Mouse (Mus musculus) liver, embryonic 14.5 days (tissue): ENCODE measurements around the gene Gm49366. TPM values are rescaled to one million over a fixed set of nuclear protein-coding genes. Genes with fewer than 3 reads are reported as not detected.

Experiments used
- ATAC-seq: fragments of 200-750 bp; cut with Nextera tagmentation; 2 replicates; pipeline ENCODE4 v1.8.0; 2017; ENCODE audit warnings: moderate number of reproducible peaks, mild to moderate bottlenecking, moderate library complexity; ENCODE audit not compliant: insufficient read depth
- DNase-seq, 3 experiments: peaks; one replicate each; pipeline ENCODE4 v3.0.0-alpha.2; 2012 to 2013; ENCODE audit warnings: low read depth in 3 of 3, low spot score in 3 of 3
- H3K27ac ChIP-seq: fragments of 300-500 bp; sonication (generic); 2 replicates; pipeline ENCODE4 v1.5.1; 2014; ENCODE audit warnings: moderate library complexity, mild to moderate bottlenecking, control low read depth, inconsistent platforms
- H3K27me3 ChIP-seq: fragments of 300-500 bp; sonication (generic); 2 replicates; pipeline ENCODE4 v1.6.1; 2014; ENCODE audit warnings: mild to moderate bottlenecking, low read length, moderate library complexity; ENCODE audit not compliant: control insufficient read depth, insufficient read depth
- H3K36me3 ChIP-seq: fragments of 300-500 bp; sonication (generic); replicated peaks from 2 replicates; pipeline ENCODE4 v1.6.1; 2014; ENCODE audit warnings: low read depth; ENCODE audit not compliant: control insufficient read depth, insufficient read depth
- H3K4me1 ChIP-seq, 2 experiments: fragments of 200-500 bp in 1 of 2; fragments of 300-500 bp in 1 of 2; sonication (generic) in 1 of 2; replicated peaks; 2 replicates each; pipeline ENCODE4 v1.6.1; 2012 to 2014; ENCODE audit warnings: antibody characterized with exemption in 1 of 2, inconsistent platforms in 1 of 2, low read length in 1 of 2; ENCODE audit not compliant: control insufficient read depth in 2 of 2, insufficient read depth in 2 of 2
- H3K4me2 ChIP-seq: fragments of 300-500 bp; sonication (generic); 2 replicates; pipeline ENCODE4 v1.6.1; 2014; ENCODE audit warnings: low read depth, mild to moderate bottlenecking, control low read depth, moderate library complexity
- H3K4me3 ChIP-seq, 2 experiments: fragments of 200-500 bp in 1 of 2; fragments of 300-500 bp in 1 of 2; sonication (generic) in 1 of 2; 2 replicates each; pipeline ENCODE4 v1.5.1; 2012 to 2014; ENCODE audit warnings: low read depth in 2 of 2, low read length in 2 of 2, mild to moderate bottlenecking in 2 of 2, control low read depth in 1 of 2, inconsistent platforms in 1 of 2, moderate library complexity in 1 of 2; ENCODE audit not compliant: insufficient read depth in 1 of 2
- H3K9ac ChIP-seq: fragments of 300-500 bp; sonication (generic); replicated peaks from 2 replicates; pipeline ENCODE4 v1.6.1; 2014; ENCODE audit warnings: mild to moderate bottlenecking, control low read depth, moderate library complexity
- H3K9me3 ChIP-seq: fragments of 300-500 bp; sonication (generic); 2 replicates; pipeline ENCODE4 v1.6.1; 2016; ENCODE audit warnings: low read length, mixed read lengths; ENCODE audit not compliant: control insufficient read depth
- CTCF ChIP-seq: IDR thresholded peaks from 2 replicates; pipeline ENCODE4 v1.5.1; 2016; ENCODE audit warnings: antibody characterized with exemption, low read depth, control low read depth
- EP300 ChIP-seq: IDR thresholded peaks from 2 replicates; pipeline ENCODE4 v1.6.1; 2016; ENCODE audit warnings: antibody characterized with exemption, low read depth
- WGBS: fragments of 180-500 bp; shearing (Covaris S2); extraction: QIAGEN DNeasy Blood & Tissue Kit; methylation state at CpG from one replicate; pipeline ENCODE4 v1.1.7; 2014; ENCODE audit not compliant: insufficient replicate concordance; 5-methylcytosine and 5-hydroxymethylcytosine counted together
- polyA plus RNA-seq, 2 experiments: library from polyadenylated mRNA; depleted of rRNA in 1 of 2; stranded (reverse) in 1 of 2; unstranded in 1 of 2; fragments of >200 nt; fragmentation: Nextera tagmentation in 1 of 2; extraction: Ambion mirVana in 1 of 2; gene quantifications; 2 replicates each; pipeline versions ENCODE4 v1.2.1 to v1.2.3; 2012 to 2014

Gm49366 gene
- polyA plus RNA-seq, 2 experiments, result not detected

DNA sequence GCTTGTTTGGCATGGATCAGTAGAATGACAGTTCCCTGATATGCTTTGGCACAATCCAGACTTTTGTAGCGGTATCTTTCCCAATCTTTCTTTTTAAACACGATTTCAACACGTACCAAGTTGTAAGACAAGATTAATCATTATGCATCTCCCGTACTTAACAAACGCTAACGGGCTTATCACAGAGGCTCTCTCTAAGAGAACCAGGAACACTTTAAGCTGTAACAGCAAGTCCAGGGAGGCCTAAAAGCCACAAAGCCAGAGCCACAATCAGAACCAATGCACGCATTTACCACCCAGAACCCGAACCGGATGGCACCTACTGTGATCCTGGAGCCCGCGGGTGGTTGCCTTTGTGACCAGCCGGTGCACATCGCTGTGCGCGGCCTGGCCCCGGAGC lies 14.4 kb downstream of the Gm49366 start:
- TF ChIP-seq CTCF, result no peak
- H3K4me3 ChIP-seq, result peak overlapping the region; percentile 37 to 45; a peak in 3 of 4 replicates
- DNase-seq (no peak), ATAC-seq (no peak)
- no peaks in the 10 kb centered on the region for H3K36me3 ChIP-seq
- no peaks in the 10 kb centered on the region for H3K9me3 ChIP-seq
- no peaks in the 10 kb centered on the region; a peak in 1 of 4 replicates for H3K4me1 ChIP-seq
- peak overlapping the region; percentile 28 for H3K4me2 ChIP-seq
- H3K27ac ChIP-seq, result no peak overlapping the region
- H3K9ac ChIP-seq, result no peak overlapping the region
- peaks cover 21% of the 10 kb centered on the region for H3K27me3 ChIP-seq
- WGBS, result 15% methylated on average over 16 of the region's 16 CpGs

DNA sequence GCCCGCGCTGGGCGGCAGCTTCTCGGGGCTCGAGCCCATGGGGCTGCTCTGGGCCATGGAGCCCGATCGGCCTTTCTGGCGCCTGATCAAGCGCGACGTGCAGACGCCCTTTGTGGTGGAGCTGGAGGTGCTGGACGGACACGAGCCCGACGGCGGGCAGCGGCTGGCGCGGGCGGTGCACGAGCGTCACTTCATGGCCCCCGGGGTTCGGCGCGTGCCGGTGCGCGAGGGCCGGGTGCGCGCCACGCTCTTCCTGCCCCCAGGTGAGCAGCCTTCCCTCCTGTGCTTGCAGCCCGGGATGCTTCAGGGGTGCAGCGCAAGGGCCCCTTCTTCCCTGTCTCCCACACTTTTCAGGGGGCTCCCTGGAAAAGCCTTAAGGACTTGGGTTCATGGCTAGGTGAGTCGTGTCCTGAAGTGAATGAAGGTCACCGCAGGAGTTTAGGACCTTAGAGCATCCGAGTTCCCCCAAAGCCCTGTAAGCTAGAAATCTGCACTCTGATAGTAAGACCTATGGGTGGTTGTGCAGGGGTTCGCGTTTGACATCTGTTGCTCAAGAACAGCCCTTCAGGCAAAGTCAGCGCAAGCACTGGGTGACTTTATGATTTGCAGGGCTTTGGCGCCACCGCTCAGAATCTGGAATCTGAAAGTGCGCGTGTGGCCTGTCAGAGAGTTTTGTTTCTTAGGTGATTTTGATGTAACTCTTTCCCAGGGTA lies 15.1 kb downstream of the Gm49366 start:
- H3K27ac ChIP-seq, result no peak overlapping the region
- ATAC-seq, result no peak

DNA sequence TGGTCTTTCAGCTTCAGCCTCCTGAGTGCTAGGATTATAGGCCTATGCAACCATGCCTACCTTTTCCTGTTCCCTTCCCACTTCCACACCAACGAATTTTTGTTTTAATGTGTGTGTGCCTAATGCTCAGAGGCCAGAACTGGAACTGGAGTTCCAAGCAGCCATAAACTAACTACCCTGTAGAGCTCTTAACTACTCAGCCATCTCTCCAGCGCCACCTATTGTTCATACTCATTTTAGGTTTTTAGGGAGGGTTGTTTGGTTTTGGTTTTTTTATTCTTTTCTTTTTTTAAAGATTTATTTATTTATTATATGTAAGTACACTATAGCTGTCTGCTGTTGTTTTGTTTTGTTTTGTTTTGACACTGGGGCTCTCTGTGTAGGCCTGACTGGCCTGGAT lies 22.2 kb downstream of the Gm49366 start:
- no peak overlapping the region for H3K27ac ChIP-seq
- no peak overlapping the region for H3K9ac ChIP-seq
- no peak overlapping the region for H3K4me3 ChIP-seq
- ATAC-seq (no peak), DNase-seq (no peak)
- no peaks in the 10 kb centered on the region for H3K36me3 ChIP-seq
- no peak for TF ChIP-seq EP300
- TF ChIP-seq CTCF, result peak; percentile 55; the same call in 1 of the 2 replicates
- H3K4me1 ChIP-seq, result no peaks in the 10 kb centered on the region
- 8% methylated on average over 2 of the region's 2 CpGs for WGBS
- no peak overlapping the region for H3K4me2 ChIP-seq
- H3K27me3 ChIP-seq, result no peaks in the 10 kb centered on the region
- no peaks in the 10 kb centered on the region for H3K9me3 ChIP-seq

More for the DNA sequence above, 15.1 kb downstream of the Gm49366 start:
- H3K9ac ChIP-seq, result peak overlapping the region; percentile 23; the same call in 1 of the 2 replicates
- peak overlapping the region; percentile 49 for H3K4me2 ChIP-seq
- no peak for DNase-seq
- peak overlapping the region; percentile 39 to 45 for H3K4me3 ChIP-seq
- TF ChIP-seq CTCF (peak; percentile 24; the same call in 1 of the 2 replicates), EP300 (no peak)
- no peaks in the 10 kb centered on the region for H3K36me3 ChIP-seq
- H3K9me3 ChIP-seq, result no peaks in the 10 kb centered on the region
- H3K27me3 ChIP-seq, result peaks cover 21% of the 10 kb centered on the region
- WGBS, result 4% methylated on average over 39 of the region's 46 CpGs
- H3K4me1 ChIP-seq, result no peaks in the 10 kb centered on the region; a peak in 1 of 4 replicates

DNA sequence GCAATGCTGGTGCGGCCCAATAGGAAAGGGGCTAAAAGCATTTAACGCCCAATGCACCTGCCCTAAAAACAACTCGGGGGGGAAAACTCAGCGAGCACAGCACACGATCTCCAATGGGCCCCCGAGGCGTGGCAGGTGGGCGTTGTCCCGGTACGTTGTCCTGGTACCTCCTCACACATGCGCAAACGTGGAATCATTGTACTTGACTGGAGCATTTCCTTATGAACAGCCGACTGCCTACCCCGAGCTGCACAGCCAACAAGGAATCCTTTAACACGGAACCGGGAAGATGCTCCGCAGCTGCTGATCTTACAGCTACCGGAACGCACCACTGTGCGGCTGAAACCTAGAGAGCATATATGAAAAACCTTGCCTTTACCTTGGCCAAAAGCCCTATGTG lies 23.6 kb downstream of the Gm49366 start:
- Histone ChIP-seq H3K9ac (no peak overlapping the region), H3K4me2 (no peak overlapping the region), H3K27ac (no peak overlapping the region), H3K4me3 (no peak overlapping the region), H3K4me1 (no peaks in the 10 kb centered on the region), H3K36me3 (no peaks in the 10 kb centered on the region), H3K27me3 (no peaks in the 10 kb centered on the region), H3K9me3 (no peaks in the 10 kb centered on the region)
- TF ChIP-seq CTCF (no peak), EP300 (no peak)
- no peak for DNase-seq
- 81% methylated on average over 20 of the region's 20 CpGs for WGBS
- no peak for ATAC-seq

DNA sequence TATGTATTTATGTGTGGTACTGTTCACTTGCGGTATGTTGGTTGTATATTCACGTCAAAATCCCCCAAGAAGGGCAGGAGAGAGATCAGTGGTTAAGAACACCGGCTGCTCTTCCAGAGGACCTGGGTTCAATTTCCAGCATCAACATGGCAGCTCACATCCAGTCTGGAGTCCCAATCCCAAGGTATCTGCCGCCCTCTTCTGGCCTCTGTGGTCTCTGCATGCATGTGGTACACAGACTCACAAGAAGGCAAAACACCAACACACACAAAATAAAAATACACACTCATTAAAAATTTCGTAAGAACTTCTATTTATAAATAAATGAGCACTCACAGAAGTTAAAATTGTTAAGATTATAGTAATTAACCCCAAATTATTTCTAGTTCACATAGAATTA lies 24.5 kb downstream of the Gm49366 start:
- Histone ChIP-seq H3K27ac (no peak overlapping the region), H3K9me3 (no peaks in the 10 kb centered on the region), H3K4me1 (no peaks in the 10 kb centered on the region), H3K9ac (no peak overlapping the region), H3K36me3 (no peaks in the 10 kb centered on the region), H3K4me2 (no peak overlapping the region), H3K4me3 (no peak overlapping the region), H3K27me3 (no peaks in the 10 kb centered on the region; the same call in 1 of the 2 replicates)
- WGBS, result 52% methylated on average over 5 of the region's 5 CpGs
- DNase-seq, result no peak
- ATAC-seq, result no peak
- TF ChIP-seq CTCF (peak; percentile 63), EP300 (no peak)
